Mouse (Mus musculus) lung, postnatal 0 days (tissue): Measurements from ENCODE around the gene Gpam.
"Not testable (repeated sequence)": the region's sequence is repeated elsewhere in the genome, so short reads cannot be mapped to it uniquely, and the experiment has no call there.

Source experiments
- CTCF ChIP-seq: IDR thresholded peaks from 2 replicates; pipeline ENCODE4 v1.5.1; 2016; ENCODE audit warnings: antibody characterized with exemption, mild to moderate bottlenecking
- EP300 ChIP-seq: IDR thresholded peaks from 2 replicates; pipeline ENCODE4 v1.6.1; 2016; ENCODE audit warnings: antibody characterized with exemption, mild to moderate bottlenecking, control low read depth

- TF ChIP-seq CTCF, EP300: not testable (repeated sequence)
Observed at GRCm38 (mm10) chr19:55152274-55152673, 25.2 kb upstream of the Gpam start.
